Mouse (Mus musculus): Measurements from ENCODE around the gene Slc23a2. TPM values are rescaled to one million over a fixed set of nuclear protein-coding genes. Genes with fewer than 3 reads are reported as not detected.

Gene Slc23a2
- polyA plus RNA-seq, 1 experiment from 2014 or later, result 10.0 TPM

GRCm38 (mm10) chr2:132111905-132112304, 33.0 kb downstream of the Slc23a2 start:
- WGBS, result 74% methylated on average over 2 of the region's 2 CpGs
- no peaks in the 10 kb centered on the region for H3K27me3 ChIP-seq (replicated peaks)
- no peak for ATAC-seq (ENCODE audit: insufficient read depth, low FRiP score, low read depth)
- H3K36me3 ChIP-seq, result 0 out of 2 replicates have a peak, but pooled peaks cover 3% of the 10 kb centered on the region
- no peaks in the 10 kb centered on the region; the same call in 1 of the 2 replicates for H3K4me1 ChIP-seq
- H3K4me2 ChIP-seq, result no peak overlapping the region
- H3K27ac ChIP-seq, result no peak overlapping the region
- no peak overlapping the region for H3K9ac ChIP-seq
- no peak overlapping the region for H3K4me3 ChIP-seq (replicated peaks)
- no peaks in the 10 kb centered on the region for H3K9me3 ChIP-seq

GRCm38 (mm10) chr2:132111266-132111665, 33.6 kb downstream of the Slc23a2 start:
- 0 out of 2 replicates have a peak, but pooled peaks have one; percentile 11 for ATAC-seq (ENCODE audit: insufficient read depth, low FRiP score, low read depth)
- Histone ChIP-seq H3K36me3 (0 out of 2 replicates have a peak, but pooled peaks cover 3% of the 10 kb centered on the region), H3K9ac (no peak overlapping the region), H3K4me2 (no peak overlapping the region), H3K27ac (no peak overlapping the region; the same call in 1 of the 2 replicates), H3K4me3 (replicated peaks) (no peak overlapping the region), H3K4me1 (no peaks in the 10 kb centered on the region; the same call in 1 of the 2 replicates), H3K9me3 (no peaks in the 10 kb centered on the region), H3K27me3 (replicated peaks) (no peaks in the 10 kb centered on the region)
- 43% methylated on average over 9 of the region's 9 CpGs for WGBS

GRCm38 (mm10) chr2:132110702-132111101, 34.2 kb downstream of the Slc23a2 start:
- Histone ChIP-seq H3K4me2 (no peak overlapping the region), H3K36me3 (0 out of 2 replicates have a peak, but pooled peaks cover 3% of the 10 kb centered on the region), H3K27me3 (replicated peaks) (no peaks in the 10 kb centered on the region), H3K27ac (no peak overlapping the region; the same call in 1 of the 2 replicates), H3K9ac (no peak overlapping the region), H3K9me3 (no peaks in the 10 kb centered on the region), H3K4me3 (replicated peaks) (no peak overlapping the region), H3K4me1 (no peaks in the 10 kb centered on the region; the same call in 1 of the 2 replicates)
- WGBS, result 46% methylated on average over 3 of the region's 3 CpGs
- ATAC-seq (ENCODE audit: insufficient read depth, low FRiP score, low read depth), result no peak

GRCm38 (mm10) chr2:132108988-132109387, 35.9 kb downstream of the Slc23a2 start:
- Histone ChIP-seq H3K9ac (no peak overlapping the region), H3K27ac (no peak overlapping the region), H3K27me3 (replicated peaks) (no peaks in the 10 kb centered on the region), H3K9me3 (no peaks in the 10 kb centered on the region), H3K4me2 (no peak overlapping the region), H3K4me1 (no peaks in the 10 kb centered on the region), H3K36me3 (0 out of 2 replicates have a peak, but pooled peaks cover 3% of the 10 kb centered on the region), H3K4me3 (replicated peaks) (no peak overlapping the region)
- 87% methylated on average over 9 of the region's 9 CpGs for WGBS
- no peak for ATAC-seq (ENCODE audit: insufficient read depth, low FRiP score, low read depth)

GRCm38 (mm10) chr2:132107611-132108010, 37.3 kb downstream of the Slc23a2 start:
- H3K27ac ChIP-seq, result peak overlapping the region; percentile 16; the same call in 1 of the 2 replicates

GRCm38 (mm10) chr2:132106069-132106468, 38.8 kb downstream of the Slc23a2 start:
- Histone ChIP-seq H3K4me3 (replicated peaks) (no peak overlapping the region), H3K9me3 (no peaks in the 10 kb centered on the region), H3K4me2 (no peak overlapping the region), H3K36me3 (0 out of 2 replicates have a peak, but pooled peaks cover 8% of the 10 kb centered on the region), H3K9ac (no peak overlapping the region), H3K4me1 (peaks cover 9% of the 10 kb centered on the region), H3K27me3 (replicated peaks) (no peaks in the 10 kb centered on the region), H3K27ac (no peak overlapping the region)
- WGBS, result 50% methylated on average over 5 of the region's 5 CpGs
- no peak for ATAC-seq (ENCODE audit: insufficient read depth, low FRiP score, low read depth)

More at GRCm38 (mm10) chr2:132107611-132108010, 37.3 kb downstream of the Slc23a2 start:
- no peak for ATAC-seq (ENCODE audit: insufficient read depth, low FRiP score, low read depth)
- Histone ChIP-seq H3K4me2 (no peak overlapping the region), H3K27me3 (replicated peaks) (no peaks in the 10 kb centered on the region), H3K4me3 (replicated peaks) (no peak overlapping the region), H3K9me3 (no peaks in the 10 kb centered on the region), H3K9ac (no peak overlapping the region), H3K4me1 (peaks cover 9% of the 10 kb centered on the region), H3K36me3 (0 out of 2 replicates have a peak, but pooled peaks cover 3% of the 10 kb centered on the region)
- WGBS, result 72% methylated on average over 9 of the region's 9 CpGs

- Histone ChIP-seq H3K9ac (no peak overlapping the region), H3K27me3 (replicated peaks) (no peaks in the 10 kb centered on the region), H3K36me3 (peaks cover 14% of the 10 kb centered on the region; the same call in 1 of the 2 replicates), H3K27ac (peak overlapping the region; percentile 31; the same call in 1 of the 2 replicates), H3K4me2 (peak overlapping the region; percentile 24), H3K9me3 (no peaks in the 10 kb centered on the region), H3K4me3 (replicated peaks) (no peak overlapping the region), H3K4me1 (peaks cover 9% of the 10 kb centered on the region)
- 11% methylated on average over 8 of the region's 8 CpGs for WGBS
- peak; percentile 77 for ATAC-seq (ENCODE audit: insufficient read depth, low FRiP score, low read depth)
Measured at GRCm38 (mm10) chr2:132103265-132103664, 41.6 kb downstream of the Slc23a2 start.

- WGBS, result 59% methylated on average over 10 of the region's 10 CpGs
- H3K4me3 ChIP-seq (replicated peaks), result no peak overlapping the region
- H3K9me3 ChIP-seq, result no peaks in the 10 kb centered on the region
- no peaks in the 10 kb centered on the region for H3K27me3 ChIP-seq (replicated peaks)
- H3K27ac ChIP-seq, result peak overlapping the region; percentile 31; the same call in 1 of the 2 replicates
- peaks cover 14% of the 10 kb centered on the region; the same call in 1 of the 2 replicates for H3K36me3 ChIP-seq
- no peak overlapping the region for H3K9ac ChIP-seq
- ATAC-seq (ENCODE audit: insufficient read depth, low FRiP score, low read depth), result 0 out of 2 replicates have a peak, but pooled peaks have one; percentile 22
- H3K4me2 ChIP-seq, result peak overlapping the region; percentile 24
- H3K4me1 ChIP-seq, result peaks cover 9% of the 10 kb centered on the region
Measured at GRCm38 (mm10) chr2:132102505-132103130, 42.3 kb downstream of the Slc23a2 start.

- no peaks in the 10 kb centered on the region for H3K9me3 ChIP-seq
- no peak for ATAC-seq (ENCODE audit: insufficient read depth, low FRiP score, low read depth)
- H3K27me3 ChIP-seq (replicated peaks), result no peaks in the 10 kb centered on the region
- H3K4me3 ChIP-seq (replicated peaks), result no peak overlapping the region
- H3K4me2 ChIP-seq, result no peak overlapping the region
- H3K27ac ChIP-seq, result no peak overlapping the region
- no peak overlapping the region for H3K9ac ChIP-seq
- peaks cover 14% of the 10 kb centered on the region; the same call in 1 of the 2 replicates for H3K36me3 ChIP-seq
- WGBS, result 82% methylated on average over 9 of the region's 9 CpGs
- H3K4me1 ChIP-seq, result peaks cover 9% of the 10 kb centered on the region
Measured at GRCm38 (mm10) chr2:132098942-132099672, 45.8 kb downstream of the Slc23a2 start.

GRCm38 (mm10) chr2:132098365-132098764, 46.5 kb downstream of the Slc23a2 start:
- Histone ChIP-seq H3K9me3 (no peaks in the 10 kb centered on the region), H3K9ac (no peak overlapping the region), H3K27ac (no peak overlapping the region), H3K4me3 (replicated peaks) (no peak overlapping the region), H3K36me3 (peaks cover 14% of the 10 kb centered on the region; the same call in 1 of the 2 replicates), H3K4me2 (no peak overlapping the region), H3K4me1 (peaks cover 6% of the 10 kb centered on the region), H3K27me3 (replicated peaks) (no peaks in the 10 kb centered on the region)
- WGBS, result 82% methylated on average over 4 of the region's 4 CpGs
- ATAC-seq (ENCODE audit: insufficient read depth, low FRiP score, low read depth), result no peak

- ATAC-seq (ENCODE audit: insufficient read depth, low FRiP score, low read depth), result no peak
- H3K36me3 ChIP-seq, result peaks cover 14% of the 10 kb centered on the region; the same call in 1 of the 2 replicates
- no peaks in the 10 kb centered on the region for H3K9me3 ChIP-seq
- H3K9ac ChIP-seq, result no peak overlapping the region
- no peaks in the 10 kb centered on the region for H3K27me3 ChIP-seq (replicated peaks)
- no peak overlapping the region for H3K27ac ChIP-seq
- WGBS, result 71% methylated on average over 4 of the region's 4 CpGs
- no peak overlapping the region for H3K4me2 ChIP-seq
- H3K4me1 ChIP-seq, result no peaks in the 10 kb centered on the region
- H3K4me3 ChIP-seq (replicated peaks), result no peak overlapping the region
Measured at GRCm38 (mm10) chr2:132096582-132096981, 48.3 kb downstream of the Slc23a2 start.

GRCm38 (mm10) chr2:132095821-132096220, 49.1 kb downstream of the Slc23a2 start:
- Histone ChIP-seq H3K4me1 (no peaks in the 10 kb centered on the region), H3K36me3 (peaks cover 9% of the 10 kb centered on the region; the same call in 1 of the 2 replicates), H3K4me3 (replicated peaks) (no peak overlapping the region), H3K27ac (no peak overlapping the region), H3K4me2 (no peak overlapping the region), H3K9ac (no peak overlapping the region), H3K27me3 (replicated peaks) (no peaks in the 10 kb centered on the region), H3K9me3 (no peaks in the 10 kb centered on the region)
- WGBS, result 85% methylated on average over 6 of the region's 6 CpGs
- no peak for ATAC-seq (ENCODE audit: insufficient read depth, low FRiP score, low read depth)

Data from stomach, embryonic 15.5 days (tissue).